Mouse (Mus musculus) ES-E14 (cell line): ENCODE measurements around the gene Scaf11.

Experiments used
- CHD2 ChIP-seq: IDR thresholded peaks from 2 replicates; pipeline ENCODE4 v1.6.1; 2014; ENCODE audit warnings: mild to moderate bottlenecking, low read depth, low read length, inconsistent platforms
- MAFK ChIP-seq: IDR thresholded peaks from 2 replicates; pipeline ENCODE4 v1.6.1; 2014; ENCODE audit warnings: mild to moderate bottlenecking, low read depth, low read length, inconsistent platforms; ENCODE audit not compliant: insufficient read depth
- ZNF384 ChIP-seq: IDR thresholded peaks from 2 replicates; pipeline ENCODE4 v1.6.1; 2012; ENCODE audit warnings: low read depth, low read length, inconsistent platforms

- TF ChIP-seq MAFK (no peak), ZNF384 (no peak), CHD2 (no peak)
Measured at GRCm38 (mm10) chr15:96405548-96405947, 55.1 kb downstream of the Scaf11 start.
